Mouse (Mus musculus): ENCODE results near the gene Plcb3.

GRCm38 (mm10) chr19:6936299-6936698 lies 40.0 kb downstream of the Plcb3 start:
- TF ChIP-seq CTCF (IDR thresholded peaks at IDR 0.05; ENCODE audit: control insufficient read depth, insufficient read depth, low read length): peak; percentile 61
- no peak for TF ChIP-seq POLR2A (IDR thresholded peaks at IDR 0.05; ENCODE audit: borderline replicate concordance, control insufficient read depth, low read depth, low read length)

Data from bone marrow, adult 2 months (tissue).